In genomic region chr12:16634075-16634813, GRCm38 (mm10) we compare ENCODE assay signal across 9 mouse cellular contexts. TPM values are rescaled to one million over a fixed set of nuclear protein-coding genes. Genes with fewer than 3 reads are reported as not detected.
DNase-seq lines count a peak whose midpoint lies in the region; ATAC-seq and TF ChIP-seq lines count a peak whose summit lies in the region.
"Had no signal": no experiment of that assay in that cellular context is flagged by ENCODE, and none has a peak within 500 bp of the region (broad histone marks: within the 10 kb centered on the region; RNA-seq: fewer than 3 reads in every experiment).

No protein-coding gene starts in this region.

- no peak overlapping the region for H3K4me2 ChIP-seq in neural tube, embryonic 15.5 days
- H3K4me2 ChIP-seq in hindbrain, embryonic 14.5 days (replicated peaks): no peak overlapping the region
- H3K4me2 ChIP-seq: heart, embryonic 13.5 days had no signal

- H3K9ac ChIP-seq in neural tube, embryonic 15.5 days (replicated peaks): no peak overlapping the region
- H3K9ac ChIP-seq in hindbrain, embryonic 14.5 days: no peak overlapping the region
- H3K9ac ChIP-seq: heart, embryonic 13.5 days had no signal

- no peak overlapping the region for H3K4me3 ChIP-seq in neural tube, embryonic 15.5 days (replicated peaks)
- no peak overlapping the region for H3K4me3 ChIP-seq in hindbrain, embryonic 14.5 days (replicated peaks; ENCODE audit: low read length)
- H3K4me3 ChIP-seq in lung, adult 2 months (replicated peaks; ENCODE audit: extremely low read depth, low read depth, low read length): no peak overlapping the region
- H3K4me3 ChIP-seq: heart, embryonic 13.5 days had no signal

- H3K27me3 ChIP-seq in neural tube, embryonic 15.5 days (replicated peaks): no peaks in the 10 kb centered on the region
- H3K27me3 ChIP-seq in hindbrain, embryonic 14.5 days (ENCODE audit: control insufficient read depth, insufficient read depth, low read length): no peaks in the 10 kb centered on the region
- H3K27me3 ChIP-seq: heart, embryonic 13.5 days had no signal

- TF ChIP-seq CTCF in lung, adult 2 months (IDR thresholded peaks at IDR 0.05; ENCODE audit: insufficient read depth, low read length): peak; percentile 76

- ATAC-seq in neural tube, embryonic 15.5 days (ENCODE audit: low FRiP score): no peak
- ATAC-seq in hindbrain, embryonic 14.5 days (ENCODE audit: low FRiP score): no peak
- ATAC-seq in erythroblast, adult 5-6 weeks (replicated peaks; ENCODE audit: low FRiP score, poor library complexity, severe bottlenecking): no peak

- no peaks in the 10 kb centered on the region for H3K9me3 ChIP-seq in neural tube, embryonic 15.5 days (replicated peaks)
- H3K9me3 ChIP-seq in hindbrain, embryonic 14.5 days (ENCODE audit: control insufficient read depth, low read length): no peaks in the 10 kb centered on the region
- H3K9me3 ChIP-seq: heart, embryonic 13.5 days had no signal

- TF ChIP-seq POLR2A in lung, adult 2 months (IDR thresholded peaks at IDR 0.05; ENCODE audit: borderline replicate concordance, extremely low read depth, low read depth, low read length): no peak

- no peak overlapping the region for H3K27ac ChIP-seq in neural tube, embryonic 15.5 days (replicated peaks)
- no peak overlapping the region for H3K27ac ChIP-seq in hindbrain, embryonic 14.5 days
- H3K27ac ChIP-seq: heart, embryonic 13.5 days had no signal

- 59% methylated on average over 14 of the region's 14 CpGs for WGBS in neural tube, embryonic 15.5 days
- WGBS in hindbrain, embryonic 14.5 days: 56% methylated on average over 14 of the region's 14 CpGs
- 45% methylated on average over 14 of the region's 14 CpGs for WGBS in lung, adult 2 months

- H3K4me1 ChIP-seq in neural tube, embryonic 15.5 days: 0 out of 2 replicates have a peak, but pooled peaks cover 2% of the 10 kb centered on the region
- no peaks in the 10 kb centered on the region for H3K4me1 ChIP-seq in hindbrain, embryonic 14.5 days (replicated peaks; ENCODE audit: control insufficient read depth, insufficient read depth, low read length)
- H3K4me1 ChIP-seq in lung, adult 2 months (ENCODE audit: control insufficient read depth, insufficient read depth, low read length): peaks cover 2% of the 10 kb centered on the region; the same call in 1 of the 2 replicates

- no peaks in the 10 kb centered on the region for H3K36me3 ChIP-seq in neural tube, embryonic 15.5 days
- no peaks in the 10 kb centered on the region for H3K36me3 ChIP-seq in hindbrain, embryonic 14.5 days (replicated peaks; ENCODE audit: control insufficient read depth, insufficient read depth)
- H3K36me3 ChIP-seq: heart, embryonic 13.5 days had no signal

- peak; percentile 62 for DNase-seq in neural tube, embryonic 10.5 days (ENCODE audit: extremely low spot score, low spot score)
- peak; percentile 58 for DNase-seq in R1 (ENCODE audit: low read depth, low spot score)
- DNase-seq in embryo, embryonic 10 days (ENCODE audit: low spot score): peak; percentile 83
- peak; percentile 73 for DNase-seq in hindbrain, embryonic 14.5 days (ENCODE audit: low spot score)
- DNase-seq in lung, adult 2 months: peak; percentile 71
- DNase-seq in retina, embryonic 14.5 days (ENCODE audit: low spot score): peak; percentile 82

RNA-seq across cellular contexts. Expression of gene Ntsr2, which starts 18.9 kb away (rescaled TPM):
- polyA plus RNA-seq in neural tube, embryonic 15.5 days (2015; fragmentation: Nextera tagmentation; extraction: Ambion mirVana): 3.4 and 3.5 TPM in 2 replicates
- 1.8 and 3.1 TPM in 2 replicates for polyA plus RNA-seq in hindbrain, embryonic 14.5 days (2014; fragmentation: Nextera tagmentation; extraction: Ambion mirVana)
- polyA plus RNA-seq in lung, adult 2 months (2012; rRNA removed): 0.97 and 1.0 TPM in 2 replicates
- total RNA-seq in erythroblast, adult 5-6 weeks (2015; ENCODE audit: low replicate concordance): not detected in 2 replicates
- total RNA-seq in erythroblast, adult 5-6 weeks (2017; ENCODE audit: low replicate concordance): not detected in 2 replicates
- polyA plus RNA-seq: heart, embryonic 13.5 days had no signal

RNA-seq across cellular contexts. Expression of gene Lpin1, which starts 23.5 kb away (rescaled TPM):
- 13.2 and 15.5 TPM in 2 replicates for polyA plus RNA-seq in neural tube, embryonic 15.5 days (2015; fragmentation: Nextera tagmentation; extraction: Ambion mirVana)
- 18.0 and 19.1 TPM in 2 replicates for polyA plus RNA-seq in hindbrain, embryonic 14.5 days (2014; fragmentation: Nextera tagmentation; extraction: Ambion mirVana)
- 23.7 and 29.1 TPM in 2 replicates for polyA plus RNA-seq in lung, adult 2 months (2012; rRNA removed)
- 3.3 and 3.6 TPM in 2 replicates for total RNA-seq in erythroblast, adult 5-6 weeks (2015; ENCODE audit: low replicate concordance)
- total RNA-seq in erythroblast, adult 5-6 weeks (2017; ENCODE audit: low replicate concordance): 3.8 and 4.2 TPM in 2 replicates
